Mouse (Mus musculus) liver (tissue): ENCODE measurements at regions not wholly inside any gene's neighbourhood (a gene's known extent, or its start where the extent isn't known, plus 50 kb on each side); places are given as distances from the start of the nearest gene placed in this dataset.

Experiments
- DNase-seq: peaks from one replicate; pipeline ENCODE4 v3.0.0-alpha.2; 2020; ENCODE audit warnings: mixed read lengths

DNA sequence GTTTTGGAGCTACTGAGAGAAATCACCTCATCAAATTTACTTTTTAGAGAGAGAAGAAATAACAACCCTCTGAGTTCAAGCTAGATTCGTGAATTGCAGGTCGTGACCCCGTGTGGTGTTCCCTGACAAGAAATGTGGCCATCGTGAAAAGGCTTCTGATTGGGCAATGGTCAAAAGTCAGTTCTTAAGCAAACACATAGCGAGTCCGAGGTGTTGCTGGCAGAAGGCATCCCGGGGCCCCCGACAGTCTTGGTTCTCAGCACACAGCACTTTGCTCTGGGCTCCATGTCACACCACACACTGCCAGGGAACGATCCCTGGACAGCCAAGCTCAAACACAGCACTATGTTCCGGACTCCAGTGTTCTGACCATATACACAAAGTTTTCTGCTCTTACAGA, 320.0 kb downstream of the Etnk1 start:
- no peak for DNase-seq

DNA sequence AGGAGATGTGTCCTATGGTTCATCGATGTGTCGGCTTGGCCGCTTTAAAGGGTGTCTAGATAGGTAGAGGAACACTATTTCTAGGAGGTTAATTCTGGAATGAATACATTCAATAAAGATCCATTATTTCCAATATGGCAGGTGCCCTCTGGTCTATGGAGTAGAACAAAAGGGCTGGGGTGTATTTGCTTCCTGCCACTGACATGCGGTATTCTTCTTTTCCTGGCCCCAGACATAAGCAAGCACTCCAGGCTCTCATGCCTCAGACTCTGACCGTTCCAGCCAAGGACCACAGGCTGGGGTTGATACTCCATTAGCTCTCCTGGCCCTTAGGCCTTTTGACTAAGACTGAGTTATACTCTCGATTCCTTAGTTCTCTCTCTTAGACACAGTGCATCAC, 323.0 kb downstream of the Etnk1 start:
- DNase-seq, result no peak

DNA sequence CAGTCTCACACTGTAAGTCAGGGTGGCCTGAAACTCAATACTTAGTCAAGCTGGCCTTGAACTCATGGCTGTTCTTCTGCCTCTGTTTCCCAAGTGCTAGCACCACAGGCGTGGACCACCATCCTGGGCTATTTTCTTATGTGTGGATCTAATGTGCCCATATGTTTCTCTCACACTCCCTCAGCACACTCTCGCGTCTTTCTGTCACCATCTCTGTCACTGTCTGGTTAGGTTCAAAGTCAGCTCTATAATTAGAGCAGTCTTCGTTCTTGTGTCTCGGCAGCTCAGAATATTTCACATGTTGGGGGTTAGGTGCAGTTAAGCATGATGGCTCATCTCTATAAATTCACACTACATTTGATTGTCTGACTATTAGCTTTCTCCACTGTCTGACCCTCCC, 324.4 kb downstream of the Etnk1 start:
- DNase-seq, result no peak

DNA sequence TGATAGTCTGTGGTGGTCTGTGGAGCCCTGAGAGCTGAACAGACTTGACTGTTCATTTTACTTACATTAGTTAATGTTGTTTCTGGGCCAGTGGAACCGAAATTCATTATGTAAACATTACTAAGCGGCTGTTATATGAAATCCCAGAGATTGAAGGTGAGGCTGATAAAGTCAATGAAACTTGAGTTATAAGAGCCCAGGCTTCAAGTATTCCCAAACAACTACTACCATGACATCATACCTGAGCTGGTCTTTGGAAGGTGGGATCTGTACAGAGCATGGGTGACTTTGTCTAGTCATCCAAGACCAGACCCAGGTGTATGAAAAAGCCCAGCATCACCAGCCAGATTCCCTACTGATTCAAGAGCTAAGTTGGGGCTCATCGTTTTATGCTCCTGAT, 326.5 kb downstream of the Etnk1 start:
- no peak for DNase-seq

DNA sequence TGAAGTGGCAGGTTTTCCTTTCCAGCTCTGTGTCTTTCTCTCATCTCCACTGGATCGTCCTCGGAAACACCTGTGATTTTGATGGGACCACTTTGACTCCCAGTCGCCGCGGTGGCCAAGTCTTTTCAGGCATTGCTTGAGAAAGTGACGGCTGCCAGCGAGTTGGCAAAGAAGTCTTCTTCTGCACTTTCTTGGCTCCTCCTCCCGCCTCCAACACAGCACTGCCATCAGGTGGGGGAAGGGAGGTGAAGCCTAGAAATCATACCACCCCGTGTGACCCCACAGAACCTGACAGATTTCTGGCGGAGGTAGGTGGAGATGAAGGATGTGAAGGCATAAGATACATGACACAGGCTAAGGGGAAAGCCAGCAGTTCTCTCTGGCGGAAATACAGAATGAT, 327.3 kb downstream of the Etnk1 start:
- DNase-seq, result no peak

DNA sequence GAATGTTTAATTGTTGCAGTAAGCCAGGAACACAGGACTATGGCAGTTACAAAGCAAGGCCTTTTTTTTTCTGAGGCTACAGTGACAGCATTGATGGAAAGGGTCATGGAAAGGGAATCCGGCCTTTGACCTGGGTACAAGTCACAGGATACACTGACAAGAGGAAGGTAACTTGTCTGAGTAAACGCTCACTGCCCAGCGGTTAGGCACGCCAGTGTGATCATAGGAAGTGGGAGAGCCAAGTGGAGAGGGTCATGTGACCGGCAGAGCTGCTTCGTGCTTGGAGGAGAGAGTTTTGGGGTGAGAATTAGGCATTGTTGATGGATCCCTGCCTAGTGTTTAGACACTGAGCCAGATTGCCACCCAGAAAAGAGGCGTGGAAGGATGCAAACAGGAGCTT, 327.9 kb downstream of the Etnk1 start:
- no peak for DNase-seq

DNA sequence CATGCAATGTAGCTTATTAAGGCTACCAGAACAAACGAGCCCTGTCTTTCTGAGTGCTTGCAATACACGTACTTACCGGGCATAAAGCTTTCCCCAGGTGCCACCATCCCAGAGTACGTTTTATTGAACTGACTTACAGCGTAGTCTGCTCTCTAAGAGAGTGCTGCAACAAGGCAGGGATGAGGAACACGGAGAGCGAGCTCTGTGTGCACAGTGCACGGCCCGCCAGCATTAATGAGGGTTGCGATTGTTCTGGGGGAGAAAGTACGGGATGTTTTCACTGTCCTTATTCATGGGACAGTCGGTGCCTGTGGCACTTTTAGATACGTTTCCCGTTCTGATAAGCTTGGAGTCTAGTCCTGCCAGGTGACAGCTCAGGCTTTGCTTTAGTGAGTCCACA, 331.7 kb downstream of the Etnk1 start:
- no peak for DNase-seq

DNA sequence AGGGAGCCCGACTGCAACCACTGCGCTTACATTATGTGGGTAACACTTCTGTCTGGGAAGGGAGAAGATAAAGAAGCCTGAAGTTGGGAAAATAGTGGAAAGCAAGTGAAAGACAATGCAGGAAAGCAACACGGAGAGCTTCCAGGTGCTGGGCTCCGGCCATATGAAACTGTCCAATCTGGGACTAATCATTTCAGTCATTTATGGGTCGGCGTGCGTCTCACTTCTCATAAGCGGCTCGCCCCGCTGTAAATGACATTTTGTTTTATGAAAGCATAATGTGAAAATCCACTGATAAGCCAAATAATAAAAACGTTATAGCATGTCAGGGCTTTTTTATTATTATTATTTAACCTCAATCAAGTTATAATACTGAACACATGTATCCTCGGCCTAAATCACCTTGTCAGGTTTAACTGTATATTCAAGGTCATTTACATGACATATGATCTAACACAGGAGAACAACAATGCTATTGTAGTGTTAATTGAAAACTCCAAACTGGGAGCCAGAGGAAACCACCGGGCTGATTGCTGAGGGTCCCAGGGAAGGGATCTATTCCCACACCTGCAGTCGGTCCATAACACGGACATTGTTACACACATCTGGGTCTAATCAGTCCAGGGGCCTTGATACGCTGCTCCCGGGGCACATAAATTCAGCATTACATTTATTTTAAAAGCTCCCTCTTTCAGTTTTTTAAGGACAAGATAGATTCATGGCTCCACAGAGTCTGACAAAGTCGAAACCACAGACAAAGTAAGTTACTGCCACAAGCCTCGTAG, 332.4 kb downstream of the Etnk1 start:
- no peak for DNase-seq

DNA sequence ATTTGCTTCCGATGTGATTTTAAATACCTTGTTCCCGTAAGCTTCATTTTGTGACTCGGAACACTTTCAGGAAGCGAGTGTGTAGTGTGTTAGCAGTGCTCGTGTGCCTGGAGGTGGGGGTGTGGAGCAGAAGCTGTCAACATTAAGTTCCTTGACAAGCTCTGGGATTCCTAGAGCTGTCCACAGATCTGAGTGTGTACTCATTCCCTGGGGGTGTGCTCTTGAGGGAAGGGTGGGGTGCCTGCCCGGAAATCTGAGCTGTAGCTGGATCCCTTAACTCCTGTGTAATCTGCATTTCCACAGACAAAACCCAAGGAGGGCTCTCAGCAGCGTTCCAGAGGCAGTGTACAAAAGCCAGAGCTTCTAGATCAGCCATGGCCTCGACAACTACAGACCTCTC, 335.8 kb downstream of the Etnk1 start:
- DNase-seq, result no peak

DNA sequence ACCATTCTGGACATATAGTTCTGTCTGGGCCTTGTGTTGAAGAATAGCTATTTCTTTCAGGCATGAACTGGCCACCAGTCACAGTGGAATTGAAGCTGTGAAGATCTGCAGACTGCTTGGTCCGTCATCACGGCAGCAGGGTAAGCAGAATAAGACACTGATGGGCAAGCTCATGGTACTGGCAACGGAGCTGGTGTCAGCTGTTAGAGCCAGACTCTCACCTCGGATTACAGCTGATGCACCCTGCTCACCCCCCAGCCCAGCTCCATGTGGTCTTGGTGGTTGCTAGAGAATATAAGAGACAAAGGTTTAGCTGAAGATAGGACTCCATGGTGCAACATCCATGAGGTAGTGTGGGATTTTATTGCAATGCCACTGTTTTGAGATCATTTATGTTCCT, 336.9 kb downstream of the Etnk1 start:
- DNase-seq, result no peak

DNA sequence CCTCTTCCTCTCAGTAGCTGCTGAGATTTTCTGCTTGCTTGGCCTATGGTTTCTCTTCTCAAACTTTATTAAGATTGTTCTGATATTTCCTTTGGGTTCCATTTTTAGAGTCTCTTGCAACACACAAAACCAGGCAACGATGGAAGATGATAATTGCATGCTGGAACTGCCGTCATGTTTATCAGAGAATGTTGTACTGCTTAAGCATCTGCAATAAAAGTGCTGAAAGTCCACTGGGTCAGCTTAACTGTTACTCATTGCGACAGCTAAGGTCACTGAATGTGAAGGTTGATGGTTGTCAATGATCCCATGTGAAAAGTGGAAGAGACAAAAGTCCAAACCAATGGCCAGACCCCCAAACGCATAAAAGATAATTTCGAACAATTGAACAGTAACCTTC, 346.4 kb downstream of the Etnk1 start:
- DNase-seq, result no peak

DNA sequence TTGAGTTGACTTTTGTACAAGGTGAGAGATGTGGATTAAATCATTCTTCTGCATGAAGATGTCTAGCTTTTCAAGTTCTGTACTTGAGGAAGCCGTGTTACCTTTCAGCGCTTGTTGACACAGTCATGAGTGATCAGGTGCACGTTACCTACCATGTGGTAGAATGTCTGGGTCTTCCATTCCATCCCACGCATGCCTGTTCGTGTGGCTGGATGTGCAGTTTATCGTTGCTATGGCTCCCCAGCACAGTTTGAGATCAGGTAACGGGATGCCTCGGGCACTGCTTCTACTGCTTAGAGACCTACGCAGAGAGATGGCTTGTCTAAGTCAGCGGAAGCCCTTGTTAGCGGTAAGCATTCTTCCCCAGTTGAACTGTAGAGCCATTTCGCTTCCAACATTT, 348.1 kb downstream of the Etnk1 start:
- DNase-seq, result no peak

DNA sequence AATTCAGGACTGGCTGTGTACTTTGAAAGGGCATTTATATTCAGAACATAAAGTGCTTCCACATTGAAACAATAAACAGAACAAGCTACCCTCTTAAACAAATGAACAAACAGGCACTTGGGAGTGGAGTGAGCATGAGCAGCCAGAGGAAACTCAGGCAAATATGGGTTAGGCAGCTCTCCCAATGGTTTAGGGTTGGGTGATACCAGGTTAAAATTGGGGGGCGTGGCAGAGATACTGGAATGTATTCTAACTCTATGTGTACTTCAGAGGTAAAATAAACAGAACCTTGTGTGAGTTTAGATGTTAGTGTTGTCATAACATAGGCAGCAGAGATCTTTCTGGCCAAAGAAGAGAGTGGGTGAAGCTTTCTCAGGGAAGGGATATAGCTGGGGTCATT, 349.7 kb downstream of the Etnk1 start:
- DNase-seq, result no peak

DNA sequence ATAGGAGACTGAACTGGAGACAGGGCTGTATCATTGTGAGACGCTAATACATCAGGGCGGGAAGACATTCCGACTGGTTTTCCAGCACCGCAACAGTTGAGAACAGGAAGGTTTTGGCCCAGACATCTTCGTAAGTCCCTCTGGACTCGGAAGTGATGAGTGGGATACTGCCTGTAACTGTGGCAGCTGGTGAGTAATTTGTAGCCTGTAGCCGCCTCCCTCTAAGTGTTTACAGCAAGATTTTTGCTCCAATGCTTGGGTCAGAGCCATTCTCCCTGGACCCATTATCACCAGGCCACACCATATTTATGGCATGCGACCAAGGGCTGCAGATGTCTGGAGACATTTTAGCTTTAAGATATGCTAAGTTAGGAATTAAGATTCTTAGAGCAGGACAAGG, 351.5 kb downstream of the Etnk1 start:
- DNase-seq, result no peak

DNA sequence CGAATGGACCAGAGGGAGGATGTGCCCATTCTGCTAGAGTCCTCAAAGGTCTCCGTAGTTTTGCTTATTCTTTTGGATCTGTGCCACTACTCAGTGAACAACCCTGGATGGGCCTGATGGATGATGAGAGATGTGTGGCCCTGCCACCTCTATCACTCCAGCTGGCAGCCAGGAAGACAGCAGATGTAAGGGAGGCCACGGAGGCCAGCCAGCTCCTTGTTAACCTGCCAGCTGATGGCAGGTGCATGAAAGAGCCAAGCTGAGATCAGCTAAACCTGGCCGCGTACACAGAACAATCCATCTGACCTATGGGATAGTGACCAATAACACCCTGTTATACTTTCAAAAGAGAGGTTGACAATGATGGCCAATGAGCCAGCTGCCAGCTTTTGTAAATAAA, 352.6 kb downstream of the Etnk1 start:
- no peak for DNase-seq

DNA sequence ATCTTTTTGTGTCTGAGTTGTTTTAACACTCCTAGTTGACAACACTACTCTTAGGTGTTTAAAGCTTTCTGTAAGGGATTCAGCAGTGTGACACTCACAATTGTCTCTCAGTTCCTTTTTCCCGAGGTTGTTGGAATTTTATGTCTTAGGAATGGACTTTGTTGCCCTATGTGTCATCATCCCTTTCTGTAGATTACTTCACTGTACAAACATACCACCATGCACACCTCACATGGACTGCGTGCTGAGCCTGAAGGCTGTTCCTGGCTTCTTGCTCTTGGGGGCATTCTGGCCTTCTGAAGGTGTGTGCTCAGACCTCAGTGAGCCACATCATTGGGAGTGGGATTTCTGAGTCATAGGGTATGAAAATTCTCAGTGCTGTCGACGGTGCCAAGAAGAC, 358.1 kb downstream of the Etnk1 start:
- DNase-seq, result no peak

DNA sequence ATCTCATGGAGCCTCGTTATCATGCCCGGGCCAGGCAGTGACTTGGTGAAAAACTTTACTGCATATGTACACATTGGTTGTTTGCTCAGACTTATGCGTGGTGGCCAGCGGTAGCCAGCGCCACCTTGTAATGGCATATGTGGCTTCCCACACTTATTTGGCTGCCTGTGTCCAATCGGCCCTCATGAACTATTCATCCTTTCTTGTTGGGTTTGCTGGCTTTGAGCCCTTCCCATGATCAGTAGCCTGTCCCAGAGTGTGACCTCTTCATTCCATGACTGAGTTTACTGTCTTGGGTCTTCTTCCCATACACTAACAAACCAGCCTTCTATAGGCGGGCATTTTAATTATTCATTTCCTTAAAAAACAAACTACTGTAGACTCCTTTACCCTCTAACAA, 361.9 kb downstream of the Etnk1 start:
- no peak for DNase-seq

DNA sequence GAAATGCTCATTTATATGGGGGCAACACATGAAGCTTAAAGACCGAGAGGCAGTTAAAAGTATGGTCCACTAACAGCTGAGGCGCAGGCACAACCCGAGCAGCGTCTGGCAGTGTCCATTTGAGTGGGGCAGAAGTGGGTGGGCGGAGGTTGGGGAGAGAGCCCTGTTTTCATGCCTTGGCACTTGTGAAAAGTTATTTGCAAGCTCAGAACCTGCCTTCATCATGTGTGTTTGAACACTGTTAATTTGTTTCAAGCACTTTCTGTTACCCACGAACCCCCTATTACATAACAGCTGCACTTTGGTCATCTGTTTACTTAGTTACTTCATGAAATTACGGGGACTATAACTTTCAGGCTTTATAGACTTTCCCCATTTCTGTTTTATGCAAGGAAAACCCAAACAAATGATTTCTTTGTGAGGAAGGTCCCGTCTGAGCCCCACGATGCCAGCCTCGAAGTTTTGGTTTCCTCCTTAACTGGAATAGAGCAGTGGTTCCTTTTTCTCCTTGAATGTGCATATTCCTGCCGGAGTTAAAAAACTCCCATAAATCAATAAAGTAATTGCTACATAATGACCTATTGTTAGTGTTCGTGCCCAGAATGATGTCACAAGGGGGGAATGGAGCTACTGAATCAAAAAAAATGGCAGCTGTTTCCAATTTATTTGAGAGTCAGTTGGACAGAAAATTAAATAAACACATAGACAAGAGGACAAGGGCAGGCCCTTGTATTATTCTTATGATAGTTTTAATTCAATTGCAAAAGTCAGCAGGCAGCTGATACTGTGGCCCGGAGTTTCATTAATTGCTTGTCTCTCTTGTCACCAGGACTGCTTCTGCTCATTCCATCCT, 363.6 kb downstream of the Etnk1 start:
- DNase-seq, result no peak

DNA sequence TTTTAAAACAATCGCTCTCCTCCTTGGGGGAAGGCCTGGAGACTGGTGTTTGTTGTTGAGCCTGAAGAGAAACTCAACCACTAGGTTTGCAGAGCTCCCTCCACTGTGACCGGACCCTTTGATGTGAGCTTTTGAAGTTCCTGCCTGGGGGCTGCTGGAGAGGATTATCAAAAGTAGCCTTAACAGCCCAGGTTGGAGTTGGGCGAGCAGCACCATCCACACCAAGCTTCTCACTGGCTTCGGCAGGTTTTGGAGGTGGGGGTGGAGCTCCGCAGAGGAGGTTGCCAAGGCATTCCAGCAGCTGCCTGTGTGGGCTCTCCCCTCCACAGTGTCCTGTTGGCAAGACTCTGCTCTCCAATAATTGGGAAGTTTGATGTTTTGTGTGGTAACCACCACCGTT, 364.5 kb downstream of the Etnk1 start:
- DNase-seq, result no peak

DNA sequence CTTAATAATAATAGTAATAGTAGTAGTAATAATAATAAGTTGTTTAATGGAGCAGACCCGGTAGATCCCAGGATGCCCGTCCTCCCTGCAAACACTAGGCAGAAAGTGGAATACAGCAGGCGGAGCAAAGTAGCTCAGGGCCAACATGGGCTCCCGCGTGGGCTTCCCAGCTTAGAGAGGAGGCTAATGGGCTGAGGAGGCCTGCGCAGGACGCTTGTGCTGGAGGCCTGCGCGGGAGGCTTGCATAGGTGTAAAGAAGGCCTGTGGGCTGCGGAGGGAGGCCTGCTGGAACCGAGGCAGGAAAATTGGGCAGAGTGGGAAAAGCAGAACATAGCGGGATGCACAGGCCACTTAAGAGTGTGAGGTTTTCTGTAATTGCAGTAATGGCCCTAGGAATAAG, 365.4 kb downstream of the Etnk1 start:
- no peak for DNase-seq

DNA sequence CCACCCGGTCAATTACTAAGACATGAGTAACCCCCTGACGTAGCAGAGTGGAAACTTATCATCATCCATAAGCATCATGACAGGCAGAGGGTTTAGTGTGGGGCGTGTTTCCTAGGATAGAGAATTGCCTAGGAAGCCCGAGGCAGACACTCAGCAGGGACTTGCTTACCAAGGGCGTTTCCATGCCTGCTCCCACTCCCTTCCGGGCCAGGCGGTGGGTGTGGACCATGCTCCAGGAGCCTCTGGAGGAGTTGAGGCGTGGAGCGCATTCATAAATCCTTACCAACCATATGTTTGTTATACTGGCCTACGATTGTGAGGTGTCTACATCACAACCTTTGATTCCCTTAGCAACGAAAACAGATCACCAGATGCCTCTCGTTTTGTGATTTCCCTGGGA, 368.2 kb downstream of the Etnk1 start:
- no peak for DNase-seq

DNA sequence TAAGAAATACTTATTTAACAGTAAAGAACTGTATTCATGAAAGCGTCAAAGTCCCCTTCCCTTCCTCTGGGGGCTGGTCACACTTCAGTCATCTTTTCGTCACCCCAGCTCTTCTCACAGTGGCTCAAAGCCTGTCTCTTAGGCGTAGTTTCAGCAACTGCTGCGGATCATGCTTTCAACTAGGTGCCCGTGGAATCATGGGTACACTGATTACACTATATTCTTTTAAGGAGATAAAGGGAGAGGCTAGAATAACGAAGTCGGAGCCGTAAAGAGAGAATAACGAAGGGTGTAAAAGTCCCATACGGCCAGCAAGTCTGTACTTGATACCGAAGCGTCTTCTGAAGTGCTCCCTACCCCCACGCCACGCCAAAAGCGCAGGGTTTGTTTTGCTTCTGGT, 368.7 kb downstream of the Etnk1 start:
- DNase-seq, result no peak

DNA sequence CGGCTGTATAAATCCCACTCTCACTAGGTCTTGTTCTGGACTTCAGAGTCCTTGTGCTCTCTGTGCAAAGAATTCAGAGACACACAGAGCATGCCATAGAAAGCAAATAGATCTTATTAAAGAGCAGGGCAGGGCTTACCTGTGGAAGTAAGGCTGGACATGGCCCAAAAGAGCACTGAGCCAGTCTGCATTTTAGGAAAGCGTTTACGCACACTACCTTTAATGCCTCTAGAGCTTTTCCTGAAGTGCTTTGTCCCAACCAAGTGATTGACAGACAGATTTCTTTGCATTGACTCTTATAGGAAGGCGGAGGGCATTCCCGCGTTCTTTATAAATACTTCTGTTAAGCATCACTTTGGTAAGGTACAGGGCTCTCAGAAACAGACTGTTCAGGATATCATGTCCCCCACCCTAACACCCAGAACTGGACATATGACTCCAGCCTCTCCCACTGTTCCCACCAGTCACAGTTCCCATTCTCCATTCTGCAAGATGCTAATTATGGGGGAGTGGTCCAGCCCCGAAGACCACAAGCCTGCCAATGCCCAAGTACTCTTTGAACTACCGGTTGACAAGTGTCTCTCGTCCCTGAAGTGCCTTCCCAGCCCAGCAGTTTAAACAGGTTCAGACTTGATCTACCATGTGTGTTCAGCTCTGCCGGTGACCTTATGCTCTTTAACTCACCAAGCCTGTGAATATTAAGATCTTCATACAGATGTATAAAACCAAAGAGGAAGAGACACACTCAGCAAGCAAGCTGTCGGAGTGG, 369.7 kb downstream of the Etnk1 start:
- DNase-seq, result no peak

DNA sequence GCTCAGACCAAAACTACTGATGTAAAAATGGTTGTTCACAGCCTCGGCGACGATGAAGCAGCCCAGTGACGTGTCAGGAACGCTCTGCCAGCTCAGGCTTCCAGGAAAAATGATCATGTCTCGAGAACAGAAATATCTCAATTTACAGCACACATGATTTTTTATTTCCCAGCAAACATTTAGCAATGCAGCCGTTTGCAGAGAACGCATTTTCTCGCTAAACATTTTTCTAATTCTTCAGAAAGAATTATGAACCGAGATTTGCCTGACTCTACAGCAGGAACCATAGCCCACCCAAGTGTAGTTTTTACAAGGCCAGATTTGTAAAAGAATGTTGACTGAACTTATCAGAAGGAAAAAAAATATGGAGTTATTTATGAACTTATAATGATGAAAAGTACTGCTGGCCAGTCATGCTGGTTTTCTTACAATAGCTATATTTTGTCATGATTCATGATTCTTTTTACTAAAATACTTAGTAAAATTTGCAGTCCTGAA, 380.4 kb downstream of the Etnk1 start:
- DNase-seq, result no peak
